Mouse (Mus musculus) kidney, postnatal 14 days (tissue): ENCODE data around the gene Pbld1.

Experiments used
- DNase-seq: peaks from one replicate; pipeline ENCODE4 v3.0.0; 2022; ENCODE audit warnings: mixed read lengths

Pbld1 gene

DNA sequence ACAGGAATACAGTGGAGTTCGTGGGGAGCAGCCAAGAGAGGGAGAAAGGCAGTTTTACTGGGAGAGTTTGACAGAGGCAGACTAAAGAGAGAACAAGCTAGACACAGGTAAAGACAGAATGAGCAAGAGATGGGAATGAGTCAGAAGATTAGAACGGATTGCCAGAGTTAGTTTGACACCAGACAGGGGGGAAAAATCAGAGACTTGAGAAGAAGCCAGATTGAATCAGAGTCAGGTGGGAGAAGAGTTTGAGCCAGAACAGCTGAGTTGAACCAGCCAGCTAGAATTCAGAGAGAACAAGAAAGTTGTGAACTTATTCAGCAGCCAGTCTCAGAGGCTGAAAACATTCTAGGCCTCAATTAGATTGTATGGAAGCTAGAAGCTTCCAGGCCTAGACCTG is at the start of gene Pbld1:
TSS of gene Pbld1 (plus strand) at position 301 of the 400 bp plus-strand sequence.
- DNase-seq: no peak

DNA sequence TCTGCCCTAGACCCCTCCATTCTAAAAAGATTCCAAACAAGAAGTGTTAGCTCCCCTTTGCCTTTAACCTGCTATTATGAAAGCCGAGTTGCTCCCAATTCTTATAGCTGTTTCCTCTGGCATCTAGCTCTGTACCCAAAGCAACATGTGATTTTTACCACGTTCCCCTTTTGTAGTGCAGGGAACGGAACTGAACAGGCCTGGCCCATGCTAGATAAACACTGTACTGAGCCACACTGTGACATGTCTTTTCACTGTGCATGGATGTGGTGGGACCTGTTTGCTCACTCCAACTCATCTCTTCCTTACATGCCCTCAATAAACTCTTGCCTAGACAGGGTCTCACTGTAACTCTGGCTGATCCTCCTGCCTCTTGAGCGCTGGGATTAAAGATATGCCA is 49.7 kb upstream of the Pbld1 start:
- DNase-seq: no peak

DNA sequence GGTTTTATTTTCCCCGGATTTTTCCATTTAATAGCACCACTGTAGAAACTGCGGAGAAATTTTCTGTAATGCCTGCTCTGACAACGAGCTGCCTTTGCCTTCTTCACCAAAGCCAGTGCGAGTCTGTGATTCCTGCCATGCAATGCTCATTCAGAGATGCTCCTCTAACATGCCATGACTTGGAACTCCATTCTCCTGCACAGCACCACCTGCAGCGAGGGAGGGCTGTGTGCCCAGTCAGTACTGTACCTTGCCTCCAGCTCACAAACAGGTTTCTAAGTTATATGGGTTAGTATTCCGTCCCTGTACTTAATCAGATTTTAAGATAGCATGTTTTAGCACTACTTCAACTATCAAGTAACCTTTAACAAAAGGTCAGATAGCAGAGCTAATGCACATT is 48.4 kb upstream of the Pbld1 start:
- DNase-seq: no peak

DNA sequence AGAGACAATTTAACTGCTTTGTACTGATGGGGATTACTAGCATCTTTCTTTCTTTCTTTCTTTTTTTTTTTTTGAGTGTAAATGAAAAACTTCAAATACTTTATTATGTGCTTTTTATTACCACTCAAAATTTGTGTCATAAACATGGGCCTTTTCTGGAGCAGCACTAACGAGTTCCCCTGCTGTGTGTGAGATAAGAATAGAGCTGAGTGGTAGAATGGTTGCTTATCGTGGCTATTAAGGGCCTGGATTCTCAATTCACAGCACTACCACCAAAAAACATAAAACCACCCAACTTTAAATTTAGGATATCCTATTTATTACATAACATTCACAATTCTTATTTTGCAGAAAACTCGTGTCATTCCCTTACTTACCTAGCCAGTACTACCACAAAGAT is 46.5 kb upstream of the Pbld1 start:
- no peak for DNase-seq

DNA sequence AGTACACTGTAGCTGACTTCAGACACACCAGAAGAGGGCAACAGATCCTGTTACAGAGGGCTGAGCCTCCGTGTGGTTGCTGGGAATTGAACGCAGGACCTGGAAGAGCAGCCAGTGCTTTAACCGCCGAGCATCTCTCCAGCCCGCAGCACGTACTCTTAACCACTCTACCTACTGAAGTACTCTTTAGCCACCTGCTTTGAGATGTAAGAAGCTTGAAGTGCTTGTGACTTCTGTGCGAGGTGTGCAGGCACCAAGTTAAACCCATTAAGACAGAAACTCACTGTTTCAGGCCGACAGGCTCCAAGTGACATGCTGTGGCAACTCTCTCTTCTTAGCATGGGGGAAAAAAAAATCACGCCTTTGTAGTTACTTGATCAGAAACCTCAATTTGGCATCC is 45.8 kb upstream of the Pbld1 start:
- DNase-seq: no peak

DNA sequence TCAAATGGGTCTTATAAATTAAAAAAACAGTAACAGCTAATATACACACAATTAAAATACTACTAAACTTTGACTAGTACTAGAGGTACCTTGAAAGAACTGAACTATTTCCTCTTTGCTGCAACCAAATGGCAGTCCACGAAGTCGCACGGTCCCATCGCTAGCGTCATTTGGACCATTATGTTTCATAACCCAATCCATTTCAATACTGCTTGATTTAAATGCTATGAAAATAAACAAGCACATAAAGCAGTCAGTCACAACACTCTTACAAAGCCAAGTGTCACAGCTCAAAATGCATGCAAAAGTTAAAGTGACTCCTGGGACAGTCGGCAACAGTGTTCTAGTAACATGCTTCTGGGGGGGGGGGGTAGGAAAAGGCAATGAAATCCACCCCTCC is 40.7 kb upstream of the Pbld1 start:
- no peak for DNase-seq

DNA sequence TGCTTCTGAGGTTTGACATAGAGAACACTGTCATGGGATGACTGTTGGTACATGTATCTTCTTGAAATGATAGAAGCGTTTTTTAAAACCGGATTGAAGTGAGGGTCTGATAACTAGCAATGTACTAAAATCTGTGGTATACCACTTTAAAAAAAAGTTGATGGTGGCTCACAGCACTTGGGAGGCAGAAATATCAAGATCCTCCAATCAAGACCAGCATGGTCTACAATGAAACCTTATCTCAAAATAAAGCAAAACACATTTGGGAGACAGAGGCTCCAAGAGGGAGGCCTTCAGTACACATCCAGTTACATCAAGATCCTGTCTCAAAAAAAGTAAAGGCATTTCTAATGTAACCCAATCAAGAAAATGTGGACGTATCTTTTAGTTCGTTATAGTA is 38.3 kb upstream of the Pbld1 start:
- no peak for DNase-seq

DNA sequence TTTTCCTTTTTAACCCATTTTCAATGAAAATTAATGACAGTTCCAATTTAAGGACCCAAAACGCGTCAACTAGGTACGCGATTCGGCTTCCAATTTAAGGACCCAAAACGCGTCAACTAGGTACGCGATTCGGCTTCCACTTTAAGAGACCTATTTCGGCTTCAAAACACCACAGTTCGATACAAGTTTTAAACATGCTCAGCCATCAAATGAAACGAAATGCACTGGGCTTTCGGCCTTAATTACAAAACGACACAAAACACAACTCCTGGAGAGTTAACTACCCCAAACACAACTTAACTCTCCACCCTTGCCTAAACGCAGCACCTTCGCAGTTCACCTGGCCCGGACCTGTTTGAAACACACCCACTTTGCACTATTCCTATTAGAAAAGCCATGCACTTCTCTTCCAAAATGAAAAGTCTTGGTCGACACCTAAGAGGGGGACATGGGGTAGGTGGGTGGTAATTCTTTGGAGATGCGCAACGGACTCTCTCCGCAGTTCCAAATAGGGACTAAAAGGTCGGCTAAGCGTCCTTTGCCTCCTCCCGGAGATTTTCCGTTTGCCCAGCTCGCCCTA is 37.3 kb upstream of the Pbld1 start:
- DNase-seq: peak; percentile 17

DNA sequence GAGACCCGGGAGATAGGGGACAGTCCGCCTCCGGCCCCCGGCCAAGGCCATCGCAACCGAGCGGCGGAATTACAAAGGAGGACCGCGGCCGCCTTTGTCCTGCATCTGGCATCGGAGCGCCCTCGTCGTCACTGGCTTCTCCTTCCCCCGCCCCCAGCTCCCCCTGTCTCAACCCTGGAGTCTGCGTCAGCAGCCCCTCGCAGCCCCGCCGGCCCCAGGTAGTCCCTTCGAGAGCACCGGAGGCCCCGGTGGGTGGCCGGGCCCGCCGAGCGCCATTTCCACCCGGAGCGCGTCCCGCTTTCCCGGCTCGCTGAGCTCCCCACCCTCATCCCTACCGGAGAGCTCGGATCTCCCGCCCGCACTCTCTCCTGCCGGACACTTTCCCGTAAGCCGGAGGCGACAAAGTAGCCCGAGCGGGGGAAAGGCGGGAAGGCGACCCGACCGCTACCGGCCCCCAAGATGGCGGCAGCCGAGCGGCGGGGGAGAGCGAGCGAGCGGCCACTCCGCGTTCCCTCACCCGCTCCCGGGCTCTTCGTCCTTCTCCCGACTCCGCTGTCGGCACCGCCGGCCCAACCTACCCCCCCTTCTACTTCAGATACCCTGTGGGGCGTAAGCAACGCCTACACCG is 36.7 kb upstream of the Pbld1 start:
- DNase-seq: peak; percentile 77

DNA sequence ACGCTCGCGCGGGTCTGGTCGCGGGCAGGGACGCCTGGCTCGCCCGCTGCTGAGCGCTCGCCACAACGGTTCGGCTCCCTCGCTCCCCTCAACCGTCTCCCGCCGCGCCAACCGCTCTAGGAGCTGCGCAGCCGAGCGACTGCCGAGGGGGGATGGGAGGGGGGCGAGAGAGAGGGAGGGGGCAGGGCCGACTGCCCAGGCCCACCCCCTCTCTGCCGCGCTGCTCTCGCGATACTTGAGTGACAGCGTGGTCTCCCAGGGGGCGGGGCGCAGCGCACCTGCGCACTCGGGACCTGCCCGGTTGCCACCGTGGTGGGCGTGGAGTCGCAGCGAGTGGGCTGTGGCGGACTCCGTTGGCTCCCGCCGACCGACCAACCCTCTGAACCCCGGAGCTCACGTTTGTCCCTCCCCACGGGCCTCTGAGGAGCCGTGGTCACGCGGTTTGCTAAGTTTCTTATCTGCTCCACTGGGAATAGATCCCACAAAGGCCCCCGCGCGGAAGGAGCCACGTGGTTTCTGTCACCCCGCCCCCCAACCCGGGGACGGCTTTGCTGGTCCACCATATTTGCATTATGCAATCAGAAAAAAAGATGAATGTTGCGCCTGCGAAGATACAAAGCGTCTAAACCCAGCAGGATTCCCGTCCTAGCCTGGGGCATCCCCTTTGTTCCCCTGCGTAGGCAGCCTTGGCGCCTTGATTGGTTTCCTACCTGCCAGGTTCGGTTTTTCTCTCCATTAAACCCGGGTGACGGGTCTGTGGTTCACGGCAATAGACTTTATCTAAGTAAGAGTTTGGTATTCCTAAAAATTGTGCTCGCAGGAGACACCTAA is 36.0 kb upstream of the Pbld1 start, which contains the start of the genes Hnrnph3 and Pbld2:
TSS of gene Hnrnph3 (minus strand) at position 469 of the 831 bp plus-strand sequence.
TSS of gene Pbld2 (plus strand) at position 567 of the 831 bp plus-strand sequence.
- peak; percentile 99 for DNase-seq

DNA sequence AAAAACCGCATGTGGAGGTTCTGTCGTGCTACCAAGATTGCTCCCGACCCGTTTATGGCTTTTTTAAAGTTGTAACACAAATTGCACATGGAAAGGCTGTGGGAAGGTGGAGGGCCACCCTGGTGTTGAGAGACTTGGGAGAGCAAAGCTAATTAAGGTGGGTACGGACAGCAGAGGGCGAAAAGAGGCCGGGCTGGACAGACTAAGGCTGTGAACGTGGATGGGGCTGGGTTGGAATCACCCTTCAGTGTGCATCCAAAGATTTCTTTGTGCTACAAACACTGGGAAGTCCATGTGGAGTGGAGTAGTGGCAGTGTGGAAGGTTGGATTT is 35.4 kb upstream of the Pbld1 start:
- DNase-seq: peak; percentile 83

DNA sequence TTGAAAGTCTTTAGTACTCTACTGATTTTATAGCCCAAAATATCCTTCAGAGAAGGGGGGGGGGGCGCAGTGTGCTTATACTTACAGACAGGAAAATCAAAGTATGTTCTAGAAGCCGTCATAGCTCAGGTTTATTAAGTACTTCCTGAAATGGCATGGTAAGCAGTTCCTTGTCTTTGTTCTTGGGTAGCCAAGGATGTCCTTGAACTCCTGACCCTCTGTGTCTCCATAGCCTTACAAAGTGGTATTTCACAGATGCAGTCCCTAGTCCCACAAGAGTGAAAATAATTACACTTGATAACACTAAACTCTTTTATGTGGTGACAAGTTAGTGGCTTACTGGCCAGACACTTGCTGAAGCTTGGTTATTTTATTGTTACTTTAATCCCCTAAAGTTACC is 34.9 kb upstream of the Pbld1 start:
- DNase-seq: peak; percentile 20

DNA sequence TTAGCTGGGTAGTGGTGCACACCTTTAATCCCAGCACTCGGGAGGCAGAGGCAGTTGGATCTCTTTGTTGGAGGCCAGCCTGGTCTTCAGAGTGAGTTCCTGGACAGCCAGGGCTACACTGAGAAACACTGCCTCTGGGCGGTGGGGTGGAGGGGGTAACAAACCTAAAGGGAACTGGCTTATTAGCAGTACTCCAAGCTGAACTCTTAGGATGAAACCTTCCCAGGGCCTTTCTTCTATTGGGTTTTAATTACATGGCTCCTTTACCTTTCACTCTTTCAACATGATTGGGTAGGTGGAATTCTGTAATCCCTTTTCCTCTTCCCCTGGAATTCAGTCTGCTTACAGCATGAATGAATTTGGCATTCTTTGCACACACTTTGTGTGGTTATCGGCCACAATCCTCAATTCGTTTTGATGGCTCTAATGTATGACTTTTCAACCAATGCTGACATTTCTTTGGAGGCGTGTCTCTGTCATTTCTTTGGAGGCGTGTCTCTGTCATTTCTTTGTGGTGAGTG is 34.4 kb upstream of the Pbld1 start:
- no peak for DNase-seq

DNA sequence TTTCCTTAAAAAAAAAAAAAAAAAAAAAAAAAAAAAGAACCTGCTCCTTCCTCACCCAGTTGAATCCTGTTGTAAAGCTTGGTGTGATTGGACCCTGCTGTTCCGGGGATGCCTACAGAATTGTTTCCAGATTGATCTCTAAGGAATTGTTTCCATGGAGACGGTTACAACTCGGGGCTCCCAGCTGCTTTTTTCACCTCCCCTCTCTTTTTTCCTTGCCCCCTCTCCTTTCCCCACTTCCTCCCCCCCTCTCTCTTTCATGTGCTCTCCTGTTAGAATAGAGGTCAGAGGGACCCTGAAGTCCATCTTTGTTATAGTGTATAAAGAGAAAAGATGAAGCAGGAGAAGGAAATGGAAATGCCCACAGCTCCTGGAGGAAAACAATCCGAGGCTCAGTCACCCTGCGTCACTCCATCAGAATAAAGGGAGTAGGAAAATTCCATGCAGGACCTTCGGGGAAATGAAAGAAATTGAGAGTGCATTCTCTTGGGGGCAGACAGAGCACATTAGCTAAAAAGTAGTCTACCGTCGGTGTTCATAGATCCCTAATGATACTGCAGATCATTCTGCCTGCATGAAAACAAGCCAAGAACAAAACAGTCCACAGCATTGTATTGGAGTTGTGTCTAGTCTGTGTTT is 33.7 kb upstream of the Pbld1 start:
- DNase-seq: no peak

DNA sequence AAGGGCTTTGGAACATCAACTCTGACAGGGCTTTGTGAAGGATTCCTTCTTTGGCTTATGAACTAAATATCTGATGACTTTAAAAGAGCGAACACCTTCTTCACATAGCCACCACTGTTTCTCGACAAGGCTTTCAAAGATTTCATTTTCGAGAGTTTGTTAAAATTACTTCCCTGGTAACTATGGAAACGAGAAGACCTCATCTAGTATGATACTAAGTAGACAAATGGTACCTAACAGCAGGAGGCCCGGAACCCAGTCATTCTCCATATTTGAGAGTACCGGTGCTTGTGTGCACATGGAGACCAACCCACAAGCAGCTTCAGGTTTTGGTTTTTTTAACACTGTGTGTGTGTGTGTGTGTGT is 33.2 kb upstream of the Pbld1 start:
- no peak for DNase-seq

DNA sequence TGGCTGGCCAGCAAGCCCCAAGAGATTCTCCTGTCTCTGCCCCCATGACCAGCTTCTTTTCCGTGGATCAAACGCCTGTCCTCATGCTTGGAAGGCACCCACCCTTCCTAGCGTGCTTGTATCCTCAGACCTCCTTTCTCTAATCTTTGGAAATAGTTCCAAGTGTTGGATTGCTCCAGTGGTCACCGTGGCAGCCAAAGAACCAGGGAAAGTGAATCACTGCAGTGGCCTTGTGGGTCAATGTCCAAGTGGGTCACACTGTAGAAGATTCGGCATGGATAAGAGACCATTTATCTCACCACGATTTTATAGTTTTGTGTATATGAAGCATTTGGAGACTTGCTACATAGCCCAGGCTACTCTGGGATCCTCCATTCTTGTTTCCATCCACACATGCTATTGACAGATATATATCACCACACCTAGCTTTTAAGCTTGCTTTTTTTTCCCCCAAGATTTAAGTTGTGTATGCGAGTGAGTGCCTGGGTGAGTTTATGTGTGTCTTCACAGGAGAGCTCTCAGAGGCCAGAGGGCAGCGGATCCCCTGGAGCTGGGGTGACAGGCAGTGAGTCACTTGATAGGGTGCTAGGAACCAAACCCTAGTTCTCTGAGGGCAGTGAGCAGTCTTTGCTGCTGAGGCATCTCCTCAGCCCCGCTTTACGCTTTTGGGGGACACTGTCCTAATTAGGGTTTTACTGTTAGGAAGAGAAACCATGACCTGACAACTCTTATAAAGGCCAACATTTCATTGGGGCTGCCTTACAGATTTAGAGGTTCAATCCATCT is 32.4 kb upstream of the Pbld1 start:
- DNase-seq: no peak

DNA sequence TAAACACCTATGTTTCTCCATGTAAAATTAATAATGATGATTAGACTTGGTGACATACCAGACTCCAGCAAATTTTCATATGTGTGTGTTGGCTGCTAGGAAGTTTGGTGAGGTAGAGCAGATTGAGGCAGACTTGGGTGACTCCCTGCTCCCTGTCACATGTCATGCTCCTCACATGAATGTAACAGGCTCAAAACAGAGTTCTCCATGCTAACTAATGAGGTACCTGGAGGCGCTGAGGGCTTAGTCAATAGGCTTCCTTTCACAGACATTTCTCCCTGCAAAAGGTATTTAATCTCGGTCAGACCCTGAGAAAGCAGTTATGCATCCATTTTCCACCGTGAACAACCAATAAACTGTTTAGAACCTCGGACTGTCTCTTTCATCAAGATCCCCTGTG is 31.6 kb upstream of the Pbld1 start:
- no peak for DNase-seq

DNA sequence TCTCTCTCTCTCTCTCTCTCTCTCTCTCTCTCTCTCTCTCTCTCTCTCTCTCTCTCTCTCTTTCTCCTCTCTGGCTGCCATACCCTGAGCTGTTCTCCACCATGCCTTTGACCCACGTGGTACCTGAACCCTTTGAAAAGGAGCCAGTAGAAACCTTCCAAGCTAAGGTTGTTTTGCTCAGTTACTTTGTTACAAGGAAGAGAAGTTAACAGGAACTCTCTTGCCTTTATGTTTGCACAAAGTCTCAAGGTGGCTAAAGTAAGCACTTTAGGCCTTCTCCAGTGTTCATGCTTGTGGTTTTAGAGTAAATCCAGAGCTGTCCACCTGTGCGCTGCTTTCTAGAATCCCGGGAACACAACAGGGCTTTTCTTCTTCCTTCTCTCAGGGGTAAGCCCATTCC is 27.7 kb upstream of the Pbld1 start:
- DNase-seq: no peak

DNA sequence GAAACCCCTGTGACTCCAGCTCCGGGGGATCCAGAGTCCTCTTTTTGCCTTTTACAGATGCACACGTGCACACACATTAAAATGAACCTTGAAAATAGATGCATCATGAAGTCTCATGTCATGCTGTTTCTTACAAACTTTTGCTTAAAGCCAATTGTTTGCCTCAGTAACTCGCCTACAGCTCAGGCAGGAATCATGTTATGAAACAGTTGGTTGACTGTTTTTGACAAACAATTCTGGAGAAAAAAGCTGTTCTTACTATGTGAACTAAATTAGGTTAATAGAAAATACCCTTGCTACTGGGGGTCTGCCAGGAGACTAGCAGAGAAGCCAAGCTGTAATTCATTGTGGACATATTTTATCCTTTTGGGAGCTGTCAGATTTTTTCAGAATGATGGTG is 27.0 kb upstream of the Pbld1 start:
- no peak for DNase-seq

DNA sequence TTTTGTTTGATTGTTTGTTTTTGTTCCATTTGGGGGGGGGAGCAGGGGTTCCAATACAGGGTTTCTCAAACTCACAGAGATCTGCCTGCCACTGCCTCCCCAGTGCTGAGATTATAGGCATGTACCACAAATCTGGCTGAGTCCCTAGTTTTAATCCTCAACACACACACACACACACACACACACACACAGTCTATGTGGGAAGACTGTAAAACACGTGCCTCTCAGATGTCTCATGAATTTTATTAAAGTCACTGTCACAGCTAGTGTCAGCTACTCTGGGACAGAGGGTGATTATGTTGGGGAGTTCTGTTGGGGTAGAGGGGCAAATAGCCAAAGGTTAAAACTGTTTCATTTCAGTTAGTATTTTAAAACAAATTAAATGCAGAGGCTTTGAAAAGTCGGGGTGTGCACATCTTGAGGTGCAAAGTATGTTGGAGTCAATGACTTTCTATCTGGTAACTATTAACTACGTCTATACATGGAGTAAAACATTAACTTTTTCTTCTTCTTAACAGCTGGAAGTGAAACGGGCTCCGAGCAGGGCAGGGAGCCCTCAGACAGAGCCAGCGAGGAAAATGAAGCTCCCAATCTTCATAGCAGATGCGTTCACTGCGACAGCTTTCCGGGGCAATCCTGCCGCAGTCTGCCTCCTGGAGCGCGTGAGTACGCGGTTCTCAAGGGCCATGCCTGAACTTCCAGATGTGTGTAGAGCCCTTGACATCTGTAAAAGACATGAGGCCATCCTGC is 21.2 kb upstream of the Pbld1 start:
- peak; percentile 53 for DNase-seq

DNA sequence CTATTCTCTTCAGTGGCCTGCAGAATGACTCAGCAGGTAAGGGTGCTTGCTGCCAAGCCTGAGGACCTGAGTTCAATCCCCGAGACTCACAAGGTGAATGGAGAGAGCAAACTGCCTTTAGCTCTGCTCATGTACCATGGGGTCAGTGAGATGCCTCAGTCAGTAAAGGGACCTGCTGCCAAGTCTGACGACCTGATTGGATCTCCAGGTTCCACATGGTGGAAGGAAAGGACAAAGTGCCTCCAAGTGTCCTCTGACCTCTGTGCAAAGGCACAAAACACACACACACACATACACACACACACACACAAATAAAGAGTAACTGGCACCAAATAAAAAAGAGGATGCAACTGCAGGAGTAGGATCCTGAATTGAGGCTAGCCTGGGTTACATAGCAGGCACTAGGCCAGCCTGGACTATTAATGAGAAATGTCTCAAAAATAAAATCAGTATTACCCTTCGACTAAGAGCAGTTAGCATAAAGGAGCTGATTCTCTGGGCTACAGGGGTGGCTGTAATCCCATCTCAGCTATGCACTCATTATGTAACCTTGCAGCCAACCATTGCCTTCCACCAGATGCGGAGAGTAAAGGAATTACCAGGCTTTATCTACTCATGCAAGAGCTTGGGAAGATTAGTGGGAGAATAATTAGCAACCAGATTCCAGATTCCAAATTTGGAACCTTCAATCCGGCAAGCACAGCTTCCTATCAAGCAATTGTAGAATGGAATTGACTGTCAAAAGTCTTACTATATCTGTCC is 19.9 kb upstream of the Pbld1 start:
- no peak for DNase-seq
